Mouse (Mus musculus) brain, embryonic 14.5 days (tissue): ENCODE measurements around the gene Amh.

ENCODE experiments used
- CTCF ChIP-seq: fragments of 200-500 bp; IDR thresholded peaks from 2 replicates; pipeline ENCODE4 v1.5.1; 2012; ENCODE audit warnings: inconsistent platforms, mild to moderate bottlenecking, moderate library complexity, borderline replicate concordance; ENCODE audit not compliant: insufficient read depth, insufficient read length; ENCODE audit errors: extremely low read depth
- POLR2A ChIP-seq: fragments of 200-500 bp; IDR thresholded peaks from 2 replicates; pipeline ENCODE4 v1.6.1; 2012; ENCODE audit warnings: mild to moderate bottlenecking, inconsistent platforms, borderline replicate concordance; ENCODE audit not compliant: poor library complexity, insufficient read depth, insufficient read length, severe bottlenecking; ENCODE audit errors: extremely low read depth

GRCm38 (mm10) chr10:80765746-80766145, 39.3 kb upstream of the Amh start:
- TF ChIP-seq POLR2A (no peak), CTCF (no peak)
